Mouse (Mus musculus) heart, adult 2 months (tissue): Measurements from ENCODE around the gene Efhd1. TPM values are rescaled to one million over a fixed set of nuclear protein-coding genes. Genes with fewer than 3 reads are reported as not detected.

Experiments
- DNase-seq, 2 experiments: peaks; one replicate each; pipeline ENCODE4 v3.0.0; 2021
- H3K27ac ChIP-seq: fragments of 200-600 bp; 2 replicates; pipeline ENCODE4 v1.8.1; 2022
- H3K27me3 ChIP-seq: fragments of 200-500 bp; 2 replicates; pipeline ENCODE4 v1.6.1; 2012; ENCODE audit warnings: mild to moderate bottlenecking, low read length, inconsistent platforms, mixed read lengths; ENCODE audit not compliant: control insufficient read depth, insufficient read depth
- H3K36me3 ChIP-seq: fragments of 200-500 bp; 2 replicates; pipeline ENCODE4 v1.6.1; 2012; ENCODE audit warnings: low read length, inconsistent platforms; ENCODE audit not compliant: control insufficient read depth, insufficient read depth
- H3K4me1 ChIP-seq: fragments of 200-500 bp; 2 replicates; pipeline ENCODE4 v1.6.1; 2011; ENCODE audit warnings: low read length; ENCODE audit not compliant: control insufficient read depth, insufficient read depth
- H3K4me3 ChIP-seq: fragments of 200-600 bp; 2 replicates; pipeline ENCODE4 v1.8.1; 2022
- H3K79me2 ChIP-seq: fragments of 200-500 bp; replicated peaks from 2 replicates; pipeline ENCODE4 v1.6.1; 2012; ENCODE audit warnings: mild to moderate bottlenecking, inconsistent platforms, low read length, moderate library complexity, mixed read lengths; ENCODE audit not compliant: control insufficient read depth, insufficient read depth
- H3K9ac ChIP-seq: fragments of 200-500 bp; 2 replicates; pipeline ENCODE4 v1.6.1; 2012; ENCODE audit warnings: low read depth, mild to moderate bottlenecking, control low read depth, inconsistent platforms, low read length, mixed read lengths
- CTCF ChIP-seq: fragments of 200-600 bp; IDR thresholded peaks from 2 replicates; pipeline ENCODE4 v1.8.1; 2022; ENCODE audit warnings: antibody characterized with exemption, mild to moderate bottlenecking, moderate library complexity
- EP300 ChIP-seq: fragments of 200-500 bp; IDR thresholded peaks from 2 replicates; pipeline ENCODE4 v1.6.1; 2011; ENCODE audit warnings: low read depth, low read length, control low read depth; ENCODE audit not compliant: insufficient read depth
- POLR2A ChIP-seq: fragments of 200-500 bp; IDR thresholded peaks from 2 replicates; pipeline ENCODE4 v1.6.1; 2011; ENCODE audit warnings: mild to moderate bottlenecking, low read depth, low read length, control low read depth; ENCODE audit not compliant: insufficient read depth
- WGBS: fragments of 180-500 bp; shearing (Covaris S2); methylation state at CpG from one replicate; pipeline ENCODE4 v1.1.7; 2018; 5-methylcytosine and 5-hydroxymethylcytosine counted together
- intact Hi-C: fragments of 180-260 bp; cut with DNase I; formaldehyde crosslinking; loops from one replicate; pipeline ENCODE4 v1.15.1; 2025
- polyA plus RNA-seq: library from polyadenylated mRNA; depleted of rRNA; stranded (reverse); fragments of >200 nt; gene quantifications from 2 replicates; pipeline ENCODE4 v1.2.3, GENCODE M21; 2012
- total RNA-seq, 2 experiments: library from RNA; stranded (reverse); gene quantifications; 2 replicates each; pipeline ENCODE4 v1.2.3; 2021

The Efhd1 gene
- total and polyA plus RNA-seq, 3 experiments: 3.1 to 6.6 (median 5.1) TPM

DNA sequence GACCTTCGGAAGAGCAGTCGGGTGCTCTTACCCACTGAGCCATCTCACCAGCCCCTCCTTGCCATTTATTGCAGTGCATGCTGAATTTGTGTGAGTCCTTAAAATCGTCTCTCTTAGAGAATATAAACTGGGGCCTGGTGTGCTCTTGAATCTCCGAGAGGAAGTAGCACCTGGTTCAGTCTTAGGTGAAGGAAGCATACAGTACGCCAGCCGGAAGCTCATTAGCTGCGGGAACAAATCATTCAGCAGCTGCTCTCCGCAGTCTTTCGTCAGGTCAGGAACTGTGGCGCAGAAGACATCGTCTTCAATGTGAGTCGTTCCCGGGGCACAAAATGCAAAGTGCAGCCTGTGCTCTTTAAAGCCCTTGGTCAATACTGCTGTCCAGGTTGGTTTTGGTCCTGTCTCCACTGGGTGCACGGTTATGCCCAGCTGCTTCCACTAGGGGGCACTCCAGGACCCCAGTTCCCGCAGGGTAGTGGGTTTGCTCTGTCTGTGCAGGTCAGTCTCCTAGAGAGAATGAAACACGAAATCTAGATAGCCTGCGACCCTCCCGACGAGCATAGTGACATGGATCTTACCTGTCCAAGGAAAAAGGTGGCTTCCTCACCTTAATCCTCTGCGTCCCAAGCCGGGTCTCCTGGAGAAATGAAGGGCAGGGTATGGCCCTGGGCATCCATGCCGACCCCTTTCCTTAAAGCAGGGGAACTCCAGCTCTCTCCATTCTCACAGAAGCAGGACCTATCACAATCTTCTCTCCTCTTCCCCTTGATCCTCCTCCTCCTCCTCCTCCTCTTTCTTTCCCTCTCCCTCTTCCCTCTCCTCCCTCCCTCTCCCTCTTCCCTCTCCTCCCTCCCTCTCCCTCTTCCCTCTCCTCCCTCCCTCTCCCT lies 18.0 kb upstream of the Efhd1 start:
- intact Hi-C loops: loop anchor here (1.0 to 10.0 kb wide), 3 partner anchors 47 to 169 kb away; no protein-coding TSS in a partner anchor
- no peak overlapping the region for H3K27ac ChIP-seq
- no peak overlapping the region for H3K4me3 ChIP-seq
- no peak overlapping the region for H3K9ac ChIP-seq
- no peaks in the 10 kb centered on the region for H3K79me2 ChIP-seq
- peak; percentile 71 to 81 for DNase-seq
- TF ChIP-seq CTCF (peak; percentile 97), POLR2A (no peak), EP300 (peak; percentile 69; the same call in 1 of the 2 replicates)
- H3K36me3 ChIP-seq: no peaks in the 10 kb centered on the region
- H3K4me1 ChIP-seq: no peaks in the 10 kb centered on the region
- H3K27me3 ChIP-seq: no peaks in the 10 kb centered on the region
- WGBS: 29% methylated on average over 22 of the region's 22 CpGs

DNA sequence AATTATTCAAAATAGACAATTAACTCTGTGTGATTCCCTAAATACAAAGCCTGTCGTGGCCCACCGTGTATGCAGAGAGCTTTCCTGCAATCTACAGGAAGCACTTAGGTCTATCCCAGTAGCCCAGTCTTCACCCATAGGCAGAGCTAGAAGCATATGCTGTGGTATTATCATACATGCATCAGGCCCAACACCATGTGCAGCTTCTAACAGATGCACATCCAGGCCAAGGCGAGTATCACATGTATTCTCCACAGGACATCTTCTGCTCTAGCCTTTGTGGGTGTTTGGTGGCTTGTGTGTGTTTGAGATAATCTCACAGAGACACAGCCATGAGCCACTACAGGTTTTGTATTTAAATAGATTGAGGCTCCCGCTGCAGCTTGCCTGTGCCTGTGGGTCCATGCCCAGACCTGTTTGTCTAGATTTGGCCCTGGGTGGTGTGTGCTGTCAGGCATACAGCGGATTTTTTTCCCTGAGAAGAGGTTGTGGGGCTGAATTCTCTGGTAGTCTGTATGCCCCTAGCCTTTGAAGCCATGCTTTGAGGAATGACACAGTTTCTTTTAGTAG lies 12.0 kb upstream of the Efhd1 start:
- Histone ChIP-seq H3K9ac (no peak overlapping the region), H3K79me2 (no peaks in the 10 kb centered on the region), H3K27ac (no peak overlapping the region), H3K36me3 (no peaks in the 10 kb centered on the region), H3K4me3 (no peak overlapping the region), H3K4me1 (no peaks in the 10 kb centered on the region), H3K27me3 (no peaks in the 10 kb centered on the region)
- intact Hi-C loops: no loop called here
- no peak for DNase-seq
- 71% methylated on average over 5 of the region's 5 CpGs for WGBS
- no peak for TF ChIP-seq EP300
- no peak for TF ChIP-seq CTCF
- no peak for TF ChIP-seq POLR2A

DNA sequence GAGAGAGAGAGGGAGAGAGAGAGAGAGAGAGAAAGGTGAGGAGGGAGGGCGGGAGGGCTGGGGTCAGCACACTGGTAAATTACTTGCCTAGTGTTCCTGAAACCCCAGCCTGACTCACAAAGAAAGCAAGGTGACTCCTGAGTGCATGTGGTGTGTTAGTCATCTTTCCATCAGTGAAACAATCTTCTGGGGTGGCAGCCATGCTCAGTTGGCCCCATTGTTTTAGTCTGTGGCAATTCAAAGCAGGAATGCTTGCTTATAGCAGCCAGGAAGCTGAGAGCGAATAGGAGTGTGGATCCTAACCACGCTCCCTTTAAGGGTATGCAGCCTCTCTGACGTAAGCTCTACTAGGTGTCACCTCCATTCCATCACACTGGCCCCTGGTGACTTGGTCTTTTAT lies 9.0 kb upstream of the Efhd1 start:
- no peak for TF ChIP-seq CTCF
- no peak for TF ChIP-seq POLR2A
- TF ChIP-seq EP300: no peak
- Histone ChIP-seq H3K4me3 (no peak overlapping the region), H3K36me3 (no peaks in the 10 kb centered on the region), H3K9ac (no peak overlapping the region), H3K4me1 (no peaks in the 10 kb centered on the region), H3K27ac (no peak overlapping the region), H3K27me3 (peaks cover 2% of the 10 kb centered on the region; the same call in 1 of the 2 replicates), H3K79me2 (no peaks in the 10 kb centered on the region)
- intact Hi-C loops: no loop called here
- 61% methylated on average over 4 of the region's 4 CpGs for WGBS
- no peak for DNase-seq

DNA sequence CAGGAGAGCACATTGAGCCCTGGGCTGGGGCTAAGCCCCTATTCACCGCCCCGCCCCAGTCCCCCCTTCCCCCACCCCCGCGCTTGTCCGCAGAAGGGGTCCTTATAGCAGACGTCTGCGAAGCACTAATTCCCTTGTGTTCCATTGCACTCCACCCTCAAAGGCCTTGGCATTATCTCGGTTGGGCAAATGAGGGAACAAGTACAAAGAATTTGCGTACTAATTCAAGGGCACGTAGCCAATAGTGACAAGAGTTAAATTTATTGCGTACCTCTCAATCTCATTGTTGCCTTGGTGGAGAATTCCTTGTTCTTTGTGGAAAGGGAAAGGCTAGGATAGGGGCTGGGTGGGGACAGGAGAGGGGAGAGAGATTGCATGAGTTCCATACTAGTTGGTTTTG lies 6.5 kb upstream of the Efhd1 start:
- TF ChIP-seq CTCF: no peak
- TF ChIP-seq POLR2A: no peak
- TF ChIP-seq EP300: no peak
- H3K27ac ChIP-seq: no peak overlapping the region
- WGBS: 30% methylated on average over 11 of the region's 11 CpGs
- intact Hi-C loops: loop anchor here (2.0 kb wide), 1 partner anchor 35 kb away; no protein-coding TSS in a partner anchor
- no peak overlapping the region for H3K9ac ChIP-seq
- no peaks in the 10 kb centered on the region for H3K4me1 ChIP-seq
- H3K36me3 ChIP-seq: no peaks in the 10 kb centered on the region
- no peaks in the 10 kb centered on the region for H3K79me2 ChIP-seq
- DNase-seq: no peak
- no peak overlapping the region for H3K4me3 ChIP-seq
- H3K27me3 ChIP-seq: peaks cover 5% of the 10 kb centered on the region; the same call in 1 of the 2 replicates

DNA sequence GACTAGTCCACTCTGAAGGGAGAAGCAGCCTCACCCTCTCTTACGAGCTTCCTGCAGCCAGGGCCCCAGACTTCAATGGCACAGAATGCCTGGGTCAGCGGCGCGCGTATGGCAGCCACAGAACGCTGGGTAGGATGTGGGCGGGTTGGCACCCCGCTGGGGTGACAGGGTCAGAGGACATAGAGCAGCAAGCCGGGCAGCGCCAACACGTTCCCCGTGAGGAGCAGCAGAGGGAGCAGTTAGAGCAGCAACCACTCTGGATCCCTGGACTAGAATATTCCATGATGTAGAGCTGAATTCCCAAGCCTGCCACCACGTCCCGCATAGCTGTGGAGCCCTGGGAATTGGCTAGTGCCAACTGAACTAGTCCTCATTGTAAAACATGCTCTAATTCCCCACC lies 5.7 kb upstream of the Efhd1 start:
- no peak for TF ChIP-seq POLR2A
- TF ChIP-seq EP300: 0 out of 2 replicates have a peak, but pooled peaks have one; percentile 21
- TF ChIP-seq CTCF: peak; percentile 56
- intact Hi-C loops: loop anchor here (2.0 kb wide), 1 partner anchor 34 kb away; no protein-coding TSS in a partner anchor
- Histone ChIP-seq H3K27me3 (peaks cover 7% of the 10 kb centered on the region), H3K4me1 (no peaks in the 10 kb centered on the region), H3K79me2 (no peaks in the 10 kb centered on the region), H3K27ac (no peak overlapping the region), H3K4me3 (no peak overlapping the region), H3K9ac (peak overlapping the region; percentile 43; the same call in 1 of the 2 replicates), H3K36me3 (no peaks in the 10 kb centered on the region)
- peak; percentile 27 to 33 for DNase-seq
- 4% methylated on average over 14 of the region's 14 CpGs for WGBS
